Mouse (Mus musculus) G1E-ER4 (cell line): Measurements from ENCODE around the gene Mbd3. TPM values are rescaled to one million over a fixed set of nuclear protein-coding genes. Genes with fewer than 3 reads are reported as not detected.

ENCODE experiments used
- GATA1 ChIP-seq: IDR thresholded peaks from one replicate; pipeline ENCODE4 v1.8.0; 2012; ENCODE audit warnings: low read length, inconsistent platforms
- polyA plus RNA-seq: library from polyadenylated mRNA; stranded (reverse); fragments of >175 nt; gene quantifications from 2 replicates; pipeline ENCODE4 v1.2.3, GENCODE M21; 2012

The Mbd3 gene
- polyA plus RNA-seq, 1 experiment = 289 TPM

- TF ChIP-seq GATA1 = no peak
Observed at GRCm38 (mm10) chr10:80347514-80347967, 51.8 kb downstream of the Mbd3 start.

DNA sequence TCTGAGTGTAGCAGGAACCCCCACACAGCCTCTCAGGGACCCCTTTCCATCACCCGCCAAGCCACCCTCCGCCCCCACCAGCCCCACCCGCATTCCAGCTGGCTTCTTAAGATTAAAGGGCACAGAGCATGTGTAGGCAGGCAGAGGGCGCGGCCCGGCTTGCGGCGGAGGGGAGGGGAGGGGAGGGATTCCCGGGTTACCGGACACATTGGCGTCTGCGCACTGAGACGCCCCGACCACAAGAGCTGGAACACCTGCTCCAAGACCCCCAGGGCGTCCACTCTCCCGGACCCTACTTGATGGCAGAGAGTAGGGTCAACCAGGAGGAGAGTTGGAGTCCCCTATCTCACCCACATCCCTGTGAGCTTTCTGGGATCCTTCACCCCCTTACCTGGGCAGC, 54.2 kb downstream of the Mbd3 start:
- TF ChIP-seq GATA1 = no peak

DNA sequence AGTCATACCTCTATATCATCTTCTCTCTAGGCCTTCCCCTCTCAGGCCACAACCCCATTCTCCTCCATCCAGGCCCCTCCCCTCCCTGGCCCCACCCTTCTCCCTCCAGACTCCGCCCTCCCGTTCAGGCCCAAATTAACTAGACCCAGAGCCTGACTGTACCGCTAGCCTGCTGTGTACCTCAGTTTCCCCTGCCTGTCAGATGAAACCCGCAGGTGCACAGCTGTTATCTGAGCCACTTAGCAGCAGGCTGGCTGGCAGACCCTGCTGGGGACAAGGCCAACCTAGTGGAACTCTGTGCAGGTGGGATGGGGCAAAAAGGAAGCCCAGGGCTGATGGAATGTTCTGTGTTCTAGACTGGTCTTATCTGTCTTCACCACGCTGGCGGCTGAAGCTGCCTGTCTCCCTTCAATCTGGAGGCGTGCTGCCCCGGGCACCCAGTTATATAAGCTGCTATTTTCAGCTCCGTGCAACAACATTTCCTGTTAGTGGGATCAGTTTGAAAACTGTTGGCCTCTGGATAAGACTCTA, 55.2 kb downstream of the Mbd3 start:
- peak; percentile 48 for TF ChIP-seq GATA1

GRCm38 (mm10) chr10:80343425-80343895, 55.9 kb downstream of the Mbd3 start:
- no peak for TF ChIP-seq GATA1

- no peak for TF ChIP-seq GATA1
Observed at GRCm38 (mm10) chr10:80342749-80343424, 56.5 kb downstream of the Mbd3 start.

Other genes with a start within 250 kb of the Mbd3 start
- gene Cirbp, start 233.6 kb downstream of the Mbd3 start, polyA plus RNA-seq = 54.3 and 62.8 TPM in 2 replicates
- 5.8 and 6.7 TPM in 2 replicates for gene 1600002K03Rik, start 226.6 kb downstream of the Mbd3 start, polyA plus RNA-seq
- gene Efna2, start 220.1 kb downstream of the Mbd3 start, polyA plus RNA-seq = 0.46 and 0.52 TPM in 2 replicates
- 37.4 and 39.5 TPM in 2 replicates for gene Mum1, start 173.1 kb downstream of the Mbd3 start, polyA plus RNA-seq
- 309 and 396 TPM in 2 replicates for gene Ndufs7, start 150.4 kb downstream of the Mbd3 start, polyA plus RNA-seq
- gene Gamt, start 138.5 kb downstream of the Mbd3 start, polyA plus RNA-seq = 0.26 and 0.35 TPM in 2 replicates
- 512 and 653 TPM in 2 replicates for gene Dazap1, start 138.1 kb downstream of the Mbd3 start, polyA plus RNA-seq
- gene Rps15, start 107.1 kb downstream of the Mbd3 start, polyA plus RNA-seq = 5,691 and 9,847 TPM in 2 replicates
- gene Apc2, start 103.6 kb downstream of the Mbd3 start, polyA plus RNA-seq = 0.04 and 0.15 TPM in 2 replicates
- 99.6 and 132 TPM in 2 replicates for gene 2310011J03Rik, start 79.0 kb downstream of the Mbd3 start, polyA plus RNA-seq
- gene Pcsk4, start 70.1 kb downstream of the Mbd3 start, polyA plus RNA-seq = 3.5 and 4.3 TPM in 2 replicates
- 28.5 and 36.0 TPM in 2 replicates for gene Reep6, start 69.6 kb downstream of the Mbd3 start, polyA plus RNA-seq
- gene Adamtsl5, start 51.1 kb downstream of the Mbd3 start, polyA plus RNA-seq = 30.2 and 32.7 TPM in 2 replicates
- not detected in 2 replicates for gene Plk5, start 43.1 kb downstream of the Mbd3 start, polyA plus RNA-seq
- gene Mex3d, start 11.9 kb downstream of the Mbd3 start, polyA plus RNA-seq = 44.6 and 53.8 TPM in 2 replicates
- 1,888 and 2,895 TPM in 2 replicates for gene Uqcr11, start 7.3 kb upstream of the Mbd3 start, polyA plus RNA-seq
- 960 and 1,205 TPM in 2 replicates for gene Tcf3, start 34.1 kb upstream of the Mbd3 start, polyA plus RNA-seq
- gene Onecut3, start 95.3 kb upstream of the Mbd3 start, polyA plus RNA-seq = not detected in 2 replicates
- gene Atp8b3, start 139.6 kb upstream of the Mbd3 start, polyA plus RNA-seq = 0.03 TPM in 2 replicates
- 181 and 226 TPM in 2 replicates for gene Rexo1, start 162.0 kb upstream of the Mbd3 start, polyA plus RNA-seq
- 107 and 125 TPM in 2 replicates for gene Klf16, start 177.8 kb upstream of the Mbd3 start, polyA plus RNA-seq
- gene Abhd17a, start 190.8 kb upstream of the Mbd3 start, polyA plus RNA-seq = 591 and 822 TPM in 2 replicates
- 68.3 and 79.9 TPM in 2 replicates for gene Scamp4, start 203.3 kb upstream of the Mbd3 start, polyA plus RNA-seq
- 24.6 and 31.6 TPM in 2 replicates for gene Adat3, start 203.3 kb upstream of the Mbd3 start, polyA plus RNA-seq
- 2.0 and 3.1 TPM in 2 replicates for gene Gm49322, start 206.5 kb upstream of the Mbd3 start, polyA plus RNA-seq
- 480 and 522 TPM in 2 replicates for gene Csnk1g2, start 223.3 kb upstream of the Mbd3 start, polyA plus RNA-seq